Mouse (Mus musculus): ENCODE data around the gene Ciao1.

GRCm38 (mm10) chr2:127262480-127262879 lies 14.9 kb upstream of the Ciao1 start:
- no peak for TF ChIP-seq POLR2A (IDR thresholded peaks at IDR 0.05; ENCODE audit: low read depth, low read length)
- no peak for TF ChIP-seq CTCF (conservative IDR thresholded peaks at IDR 0.05; ENCODE audit: insufficient read depth, insufficient read length, low read depth, low read length)

Measured in kidney, adult 2 months (tissue).